Mouse (Mus musculus): ENCODE data around the gene Phgdh. TPM values are rescaled to one million over a fixed set of nuclear protein-coding genes. Genes with fewer than 3 reads are reported as not detected.

Phgdh gene
- total RNA-seq, 1 experiment from 2014 or later: 357 TPM

DNA sequence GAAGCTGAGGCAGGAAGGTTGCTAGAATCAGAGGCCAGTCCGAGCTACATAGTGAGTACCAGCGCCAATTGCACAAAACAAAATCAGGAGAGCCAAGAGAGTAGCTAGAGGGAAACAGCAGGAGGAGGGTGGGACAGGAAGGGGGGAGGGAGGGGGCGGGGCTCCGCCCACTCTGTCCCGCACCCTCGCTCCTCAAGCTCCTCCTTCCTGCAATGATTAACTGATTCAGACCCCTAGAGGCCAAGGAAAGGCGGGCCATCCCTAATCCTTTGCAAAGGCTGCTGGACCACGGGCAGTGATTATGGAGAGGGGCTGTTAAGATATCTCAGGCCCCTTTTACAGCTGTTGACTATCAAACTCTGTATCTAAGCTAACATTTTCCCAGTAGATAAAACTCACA, 8.9 kb upstream of the Phgdh start:
- ATAC-seq (replicated peaks; ENCODE audit: low read depth, poor library complexity, severe bottlenecking): peak; percentile 74

DNA sequence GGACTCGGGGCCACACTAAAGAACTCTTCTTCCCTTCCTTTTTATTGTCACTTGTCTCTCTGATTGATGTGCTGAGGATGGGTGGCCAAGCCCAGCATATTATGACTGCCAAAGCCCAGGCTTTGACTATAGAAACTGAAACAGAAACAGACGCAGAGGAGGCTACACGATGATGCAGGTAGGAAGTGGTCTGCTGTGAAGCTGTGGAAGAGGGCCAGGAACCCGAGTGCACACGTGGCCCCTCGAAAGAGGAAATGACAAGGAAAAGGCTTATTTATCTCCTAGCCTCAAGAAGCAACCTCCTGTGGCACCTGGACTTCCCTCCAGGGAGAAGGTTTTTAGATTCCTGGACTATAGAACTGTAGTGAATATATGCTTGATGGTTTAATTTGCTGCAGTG, 8.3 kb upstream of the Phgdh start:
- peak; percentile 83 for ATAC-seq (replicated peaks; ENCODE audit: low read depth, poor library complexity, severe bottlenecking)

DNA sequence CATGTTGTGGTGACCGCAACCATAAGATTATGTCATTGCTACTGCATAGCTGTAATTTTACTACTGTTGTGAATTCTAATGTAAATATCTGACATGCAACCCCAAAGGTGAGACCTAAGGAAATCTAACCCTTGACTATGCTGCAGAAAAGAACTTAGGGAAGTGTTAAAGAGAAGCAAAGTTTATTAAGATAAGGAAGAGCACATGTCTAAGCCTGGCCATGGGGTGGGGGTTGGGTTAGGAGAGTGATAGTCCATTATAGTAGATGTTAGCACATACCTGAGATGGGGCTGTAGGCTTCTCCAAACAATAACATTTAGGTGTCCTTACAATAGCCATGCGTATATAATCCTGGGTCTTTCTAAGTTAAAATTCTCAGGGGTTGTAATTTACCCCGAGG, 3.4 kb upstream of the Phgdh start:
- no peak for ATAC-seq (replicated peaks; ENCODE audit: low read depth, poor library complexity, severe bottlenecking)

DNA sequence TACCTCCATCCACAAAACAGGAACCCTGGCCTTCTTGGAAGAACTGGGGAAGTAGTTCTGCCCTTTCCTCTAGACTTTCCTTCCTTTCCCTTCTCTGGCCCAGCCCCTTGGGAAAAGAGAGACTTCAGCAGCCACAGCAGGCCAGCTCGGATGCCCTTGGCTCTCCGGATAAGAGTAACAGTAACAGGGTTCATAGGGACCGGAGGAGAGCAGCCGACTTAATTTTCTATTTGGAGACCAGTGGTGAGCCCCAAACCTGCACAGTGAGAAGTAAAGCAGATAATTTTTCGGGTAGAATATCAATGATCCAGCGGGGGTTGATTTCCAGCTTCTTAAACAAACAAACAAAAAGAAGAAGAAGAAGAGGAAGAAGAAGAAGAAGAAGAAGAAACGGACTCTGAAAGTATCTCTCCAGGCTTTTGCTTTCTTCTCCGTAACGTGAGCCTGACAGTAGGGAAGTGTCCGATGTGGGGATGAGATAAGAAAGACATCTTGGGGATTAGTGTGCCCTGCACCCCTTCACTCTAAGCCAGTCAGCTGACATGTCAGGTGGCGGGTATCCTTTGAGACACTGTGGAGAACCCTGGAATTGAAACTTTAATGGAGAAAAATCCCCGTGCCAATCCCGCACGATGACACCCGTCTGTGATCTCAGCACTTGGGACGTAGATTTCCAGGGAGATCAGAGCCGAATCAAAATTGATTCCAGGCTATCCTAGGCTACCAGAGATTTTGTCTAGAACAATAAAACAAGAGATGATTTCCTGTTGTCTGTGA, 1.2 kb upstream of the Phgdh start:
- no peak for ATAC-seq (replicated peaks; ENCODE audit: low read depth, poor library complexity, severe bottlenecking)

DNA sequence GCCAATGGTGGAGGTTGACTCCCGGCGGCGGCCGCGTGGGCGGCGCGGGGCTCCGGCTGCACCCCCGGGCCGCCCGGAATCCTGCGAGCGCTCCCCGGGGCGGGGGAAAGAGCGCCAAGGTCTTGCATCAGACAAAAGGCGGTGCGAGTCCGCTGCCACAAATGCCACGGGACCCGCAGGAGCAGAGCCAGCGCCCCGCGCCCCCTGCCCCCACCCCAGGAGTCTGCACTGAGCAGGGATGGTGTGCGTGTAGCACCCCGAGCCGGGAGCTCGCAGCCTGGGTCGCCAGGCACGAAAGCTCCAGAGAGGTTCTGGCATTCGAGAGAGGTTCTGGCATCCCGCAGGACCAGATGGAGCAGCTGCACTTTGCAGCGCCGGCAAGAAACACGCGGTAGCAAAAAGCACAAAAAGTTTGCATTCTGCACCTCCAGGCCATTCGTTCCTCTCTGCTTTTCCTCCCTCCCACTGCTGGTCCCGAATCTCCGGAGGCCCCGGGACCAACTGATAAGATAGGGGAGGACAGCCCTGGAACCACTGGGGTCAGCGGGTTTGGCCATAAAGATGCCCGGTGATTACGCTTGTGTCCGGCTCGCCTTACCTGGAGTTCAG, 589 bp downstream of the Phgdh start:
- ATAC-seq (replicated peaks; ENCODE audit: low read depth, poor library complexity, severe bottlenecking): 0 out of 2 replicates have a peak, but pooled peaks have one; percentile 1

DNA sequence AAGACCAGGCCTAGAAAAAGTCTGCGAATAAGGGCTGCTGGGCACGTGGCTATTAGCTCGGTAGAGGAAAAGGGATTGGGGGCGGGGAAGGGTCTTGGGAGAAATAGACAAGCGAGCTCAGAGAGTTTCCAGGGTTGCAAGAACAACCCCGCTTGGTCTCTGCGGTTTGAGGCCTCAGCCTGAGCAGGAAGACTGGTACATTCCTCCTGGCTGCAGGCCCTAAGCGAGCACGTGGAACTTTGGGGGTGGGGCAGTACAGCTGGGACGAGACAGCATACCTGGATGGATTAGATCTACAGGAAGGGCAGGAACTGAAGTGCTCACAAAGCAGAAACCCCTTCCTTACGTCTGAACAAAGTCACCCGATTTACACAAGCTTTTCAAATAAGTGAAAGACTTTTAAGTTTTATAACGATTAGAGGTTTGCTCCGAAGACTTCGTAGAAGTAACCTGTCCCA, 1.2 kb downstream of the Phgdh start:
- peak; percentile 47 for ATAC-seq (replicated peaks; ENCODE audit: low read depth, poor library complexity, severe bottlenecking)

DNA sequence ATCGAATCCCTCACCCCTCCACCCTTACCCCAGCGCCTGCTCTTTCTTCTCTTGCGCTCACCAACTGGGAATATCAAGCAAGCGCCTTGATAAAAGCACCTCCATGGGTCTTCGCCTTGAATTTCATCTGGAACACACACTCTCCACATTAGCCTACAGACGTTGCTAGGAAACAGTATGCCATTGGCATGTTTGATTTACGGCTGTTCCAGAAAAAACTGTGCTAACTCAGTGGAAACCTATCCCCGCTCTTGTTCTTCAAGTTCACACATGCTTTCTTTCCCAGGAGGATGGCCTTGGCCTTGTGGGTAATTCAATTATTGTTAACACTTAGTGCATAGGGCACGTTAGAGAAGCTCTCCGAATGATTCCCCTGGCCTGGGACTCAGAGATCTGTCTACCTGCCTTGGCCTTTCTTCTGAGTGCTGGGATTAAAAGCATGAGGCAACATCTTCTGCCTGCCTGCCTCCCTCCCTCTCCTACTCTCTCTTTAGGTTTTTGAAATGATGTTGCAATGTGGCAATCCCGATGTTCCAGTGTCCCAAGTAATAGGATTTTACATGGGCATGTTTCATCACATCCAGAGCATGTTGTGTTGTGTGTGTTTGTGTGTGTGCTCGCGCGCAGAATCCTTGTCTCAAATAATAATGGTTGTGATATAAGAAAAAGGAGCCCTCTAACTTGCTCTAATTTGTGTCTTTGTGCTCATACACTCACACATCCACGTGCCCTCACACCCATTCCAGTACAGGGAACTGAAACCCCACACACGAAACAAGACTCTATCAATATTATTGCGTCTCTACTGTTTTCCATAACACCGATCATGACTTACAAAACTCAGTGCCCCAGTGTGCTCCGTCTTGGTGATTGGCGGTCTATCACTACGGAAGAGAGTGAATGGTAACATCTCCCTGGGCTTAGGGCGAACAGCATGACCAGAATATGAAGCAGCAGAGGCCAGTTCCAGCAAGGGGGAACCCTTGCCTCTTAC, 2.8 kb downstream of the Phgdh start:
- peak; percentile 23; the same call in 1 of the 2 replicates for ATAC-seq (replicated peaks; ENCODE audit: low read depth, poor library complexity, severe bottlenecking)

DNA sequence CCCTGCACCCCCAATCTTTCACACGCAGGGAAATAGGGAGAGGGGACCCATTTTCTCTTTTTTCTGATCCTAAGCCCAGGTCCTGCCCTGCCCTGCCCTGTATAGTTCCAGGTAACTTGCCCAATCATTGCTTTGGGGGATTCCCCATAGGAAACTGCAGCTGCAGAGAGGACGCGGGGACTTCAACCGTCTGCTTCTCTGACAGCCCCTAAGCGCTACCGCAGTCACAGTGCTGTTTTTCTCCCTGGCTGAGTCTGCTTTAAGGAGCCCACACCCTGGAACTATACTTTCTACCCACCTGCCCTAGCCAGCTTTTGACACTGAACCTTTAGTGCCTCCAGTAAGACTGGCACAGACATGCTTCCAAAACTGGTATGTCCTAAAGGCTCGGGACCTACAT, 3.9 kb downstream of the Phgdh start:
- ATAC-seq (replicated peaks; ENCODE audit: low read depth, poor library complexity, severe bottlenecking): peak; percentile 12; the same call in 1 of the 2 replicates

DNA sequence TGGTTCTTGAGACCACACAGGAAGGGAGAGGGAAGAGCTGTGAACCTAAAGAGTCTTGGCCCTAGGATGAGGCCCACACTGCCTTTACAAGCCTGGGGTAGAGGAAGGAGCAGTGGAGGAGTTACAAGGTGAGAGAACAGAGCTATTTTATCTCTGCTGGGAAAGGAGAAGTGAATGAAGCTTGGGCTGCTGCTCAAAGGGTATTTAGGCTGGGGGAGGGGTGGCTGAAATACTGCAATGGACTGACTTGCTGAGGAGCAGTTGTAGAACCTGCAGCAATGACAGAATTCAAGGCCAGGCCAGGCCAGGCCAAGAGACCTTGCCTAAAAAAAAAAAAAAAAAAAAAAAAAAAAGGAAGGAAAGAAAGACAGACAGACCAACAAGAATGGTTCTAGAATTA, 4.5 kb downstream of the Phgdh start:
- peak; percentile 23 for ATAC-seq (replicated peaks; ENCODE audit: low read depth, poor library complexity, severe bottlenecking)

DNA sequence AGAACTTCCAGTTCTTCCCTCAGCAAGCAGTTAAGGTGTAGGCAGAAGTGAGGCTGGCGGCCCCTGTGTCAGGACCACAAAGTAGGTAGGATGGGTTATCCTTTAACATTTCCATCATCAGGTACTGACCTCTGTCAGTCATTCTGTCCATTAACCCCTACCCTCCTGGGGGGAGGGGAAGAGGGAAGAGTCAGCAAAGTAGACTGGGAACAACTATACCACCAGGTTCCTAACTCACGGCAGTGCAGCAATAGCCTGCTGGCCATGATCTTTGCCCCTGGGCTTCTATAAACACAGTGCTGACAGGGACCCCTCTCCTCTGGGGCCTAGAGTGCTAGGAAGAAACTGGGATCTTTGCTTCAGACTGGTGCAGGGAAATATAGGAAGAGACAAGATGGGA, 5.8 kb downstream of the Phgdh start:
- no peak for ATAC-seq (replicated peaks; ENCODE audit: low read depth, poor library complexity, severe bottlenecking)

DNA sequence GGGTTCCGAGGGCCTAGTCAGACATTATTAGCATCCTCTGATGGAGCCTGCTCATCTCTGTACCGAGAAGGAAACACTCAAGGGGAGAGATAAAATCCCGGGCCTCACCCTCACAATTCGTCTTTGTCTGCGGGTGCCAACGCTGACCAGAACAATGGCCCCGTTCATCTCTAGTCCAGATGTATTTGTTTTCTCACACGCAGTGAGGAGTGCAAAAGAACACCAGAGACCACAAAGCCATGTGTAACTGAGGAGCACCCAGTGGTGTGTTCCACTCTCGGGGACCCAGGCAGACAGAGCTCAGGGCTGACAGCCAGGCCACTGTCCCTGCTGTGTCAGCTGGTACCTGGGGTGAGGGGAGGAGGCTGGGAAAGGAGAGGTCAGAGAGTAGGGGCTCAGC, 15.6 kb downstream of the Phgdh start:
- ATAC-seq (replicated peaks; ENCODE audit: low read depth, poor library complexity, severe bottlenecking): no peak

DNA sequence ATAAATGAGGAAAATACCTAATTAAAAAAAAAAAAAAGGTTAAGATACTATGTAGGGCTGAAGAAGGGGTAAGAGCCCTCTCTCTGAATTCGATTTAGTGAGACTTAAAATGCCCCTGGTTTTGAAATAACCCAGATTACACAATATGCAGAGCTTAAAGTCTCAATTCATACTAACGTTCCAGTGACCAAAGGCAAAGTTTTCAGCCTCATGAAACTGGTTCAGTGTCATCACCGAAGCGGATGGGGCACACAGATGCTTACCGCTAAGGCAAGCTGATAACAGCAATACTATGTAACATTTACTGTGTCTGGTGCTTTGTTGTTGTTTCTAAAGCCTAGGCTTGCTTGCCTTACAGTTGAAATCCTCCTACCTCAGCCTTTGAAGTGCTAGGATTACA, 17.6 kb downstream of the Phgdh start:
- ATAC-seq (replicated peaks; ENCODE audit: low read depth, poor library complexity, severe bottlenecking): no peak

DNA sequence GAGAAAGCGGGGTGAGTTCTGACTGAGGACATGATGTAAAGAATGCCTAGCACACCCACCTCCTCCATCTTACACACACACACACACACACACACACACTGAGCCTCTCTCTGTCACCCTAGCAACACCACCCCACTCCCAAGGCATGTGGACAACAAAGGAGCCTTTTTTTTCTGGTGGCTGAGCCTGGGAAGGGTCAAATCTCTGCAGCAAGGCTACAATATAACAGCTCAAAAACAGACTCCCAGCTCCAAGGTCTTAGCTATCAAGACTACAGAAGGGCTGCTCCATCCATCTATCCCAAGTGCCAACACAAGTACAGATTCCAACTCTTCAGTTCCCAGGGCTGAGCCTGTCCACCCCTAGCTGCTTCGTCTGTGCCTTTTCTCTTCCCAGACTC, 20.6 kb downstream of the Phgdh start:
- ATAC-seq (replicated peaks; ENCODE audit: low read depth, poor library complexity, severe bottlenecking): no peak

DNA sequence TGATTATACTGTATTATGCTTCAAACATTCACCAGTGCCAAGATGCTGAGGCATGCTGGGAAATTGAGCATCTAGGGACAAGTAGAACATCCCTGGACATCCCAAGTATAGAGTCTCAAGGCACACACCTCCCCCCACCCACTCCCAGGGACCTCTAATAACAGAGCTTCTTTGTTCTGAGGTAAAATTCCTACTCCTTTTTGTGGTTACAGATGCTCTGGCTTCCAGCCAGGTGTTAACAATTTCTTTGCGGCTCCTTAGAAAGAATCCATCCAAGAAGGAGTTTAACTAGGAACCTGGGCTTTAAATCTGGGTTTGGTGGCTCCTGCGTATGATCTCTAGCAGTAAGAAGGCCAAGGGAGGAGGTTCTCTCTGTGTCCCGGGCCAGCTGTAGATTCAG, 22.6 kb downstream of the Phgdh start:
- ATAC-seq (replicated peaks; ENCODE audit: low read depth, poor library complexity, severe bottlenecking): no peak

DNA sequence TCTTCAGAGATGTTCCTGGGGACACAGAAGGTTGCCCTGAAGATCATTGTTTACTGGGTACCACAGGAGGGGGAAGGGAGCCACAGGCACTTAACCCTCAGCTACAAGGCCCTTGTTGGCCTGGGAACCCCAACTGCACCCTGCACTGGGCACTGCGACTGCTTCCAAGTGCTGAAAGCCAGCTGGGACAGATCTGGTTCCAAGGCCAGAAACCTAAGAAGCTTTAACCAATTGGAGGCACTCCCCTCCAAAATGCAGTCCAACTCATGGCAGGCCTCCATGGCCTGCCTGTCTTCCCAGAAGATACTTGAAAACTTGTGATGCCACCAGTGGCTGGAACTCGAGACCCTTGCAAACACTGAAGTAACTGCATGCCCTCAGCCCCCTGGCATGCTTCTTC, 24.6 kb downstream of the Phgdh start:
- ATAC-seq (replicated peaks; ENCODE audit: low read depth, poor library complexity, severe bottlenecking): no peak

DNA sequence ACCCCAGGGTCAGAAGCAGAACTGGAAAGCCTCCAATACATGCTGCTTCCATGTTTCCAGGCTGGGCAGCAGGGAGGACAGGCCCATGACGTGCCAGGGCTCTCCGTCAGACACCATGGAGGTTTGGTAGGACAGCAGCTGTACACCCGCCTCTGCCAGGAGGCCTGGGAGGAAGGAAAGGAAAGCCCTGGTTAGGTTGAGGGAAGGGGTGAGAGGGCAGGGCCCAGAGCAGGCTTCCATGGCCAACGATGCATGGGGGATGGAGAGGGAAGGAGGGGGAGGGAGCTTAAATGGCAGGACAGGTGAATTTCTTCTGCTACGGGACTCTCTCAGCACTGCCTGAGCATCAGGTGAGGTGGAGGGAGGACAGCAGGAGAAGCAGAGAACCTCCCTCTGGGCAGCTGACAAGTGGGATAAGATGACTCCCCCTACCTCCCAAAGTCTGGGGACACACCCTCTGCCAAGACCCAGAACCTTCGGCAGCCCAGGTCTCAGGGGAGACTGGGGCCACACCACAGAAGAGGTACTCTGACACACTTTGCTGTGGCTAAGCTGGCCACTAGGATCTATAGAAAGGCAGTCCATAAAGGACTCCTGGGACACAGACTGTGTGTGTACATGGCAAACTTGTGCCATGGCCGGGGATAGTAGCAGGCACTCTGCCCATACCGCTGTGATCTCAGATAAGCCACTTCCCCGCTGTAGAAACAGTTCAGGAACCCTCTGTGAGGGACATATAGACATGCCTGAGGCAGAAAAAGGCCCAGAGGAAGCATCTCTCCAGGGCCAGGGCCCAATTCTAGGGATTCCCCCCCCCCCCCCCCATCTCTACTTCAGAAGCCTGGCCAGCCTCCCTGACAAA, 26.3 kb downstream of the Phgdh start:
- ATAC-seq (replicated peaks; ENCODE audit: low read depth, poor library complexity, severe bottlenecking): peak; percentile 37; the same call in 1 of the 2 replicates

DNA sequence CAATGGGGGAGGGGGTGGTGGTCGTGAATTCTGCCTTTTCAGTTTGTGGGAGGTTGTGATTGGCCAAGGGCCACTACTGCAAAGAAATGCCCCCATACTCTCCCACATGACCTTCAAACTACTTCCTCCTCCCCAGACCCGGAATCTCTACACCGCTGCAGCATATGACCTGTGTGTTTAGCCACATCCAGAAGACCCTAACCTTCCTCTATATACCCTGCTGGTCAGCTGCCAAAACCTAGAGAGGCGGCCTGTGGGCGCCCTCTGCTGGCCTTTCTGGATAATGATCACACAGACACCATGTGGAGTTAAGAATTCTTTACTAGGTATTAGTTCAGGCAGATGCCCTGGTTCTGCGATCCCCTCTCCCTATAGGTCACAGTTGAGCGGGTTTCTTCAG, 26.9 kb downstream of the Phgdh start:
- peak; percentile 76 for ATAC-seq (replicated peaks; ENCODE audit: low read depth, poor library complexity, severe bottlenecking)

DNA sequence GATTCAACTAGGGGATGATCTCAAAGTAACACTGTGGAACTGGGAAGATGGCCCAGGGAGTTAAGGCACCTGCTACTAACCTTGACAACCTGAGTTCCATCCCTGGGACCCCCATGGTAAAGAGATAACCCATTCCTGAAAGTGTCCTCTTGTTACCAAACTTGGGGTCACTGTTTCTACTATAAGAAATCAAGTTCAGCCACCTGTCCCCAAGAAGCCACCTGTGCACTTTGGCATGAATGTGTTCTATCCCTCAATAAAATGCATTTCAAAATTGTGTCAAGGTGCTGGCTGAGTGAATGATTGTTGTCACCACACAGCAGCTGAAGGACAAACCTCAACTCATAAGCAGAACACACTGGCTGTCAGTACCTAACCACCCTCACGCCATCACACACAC, 29.3 kb downstream of the Phgdh start:
- ATAC-seq (replicated peaks; ENCODE audit: low read depth, poor library complexity, severe bottlenecking): no peak

DNA sequence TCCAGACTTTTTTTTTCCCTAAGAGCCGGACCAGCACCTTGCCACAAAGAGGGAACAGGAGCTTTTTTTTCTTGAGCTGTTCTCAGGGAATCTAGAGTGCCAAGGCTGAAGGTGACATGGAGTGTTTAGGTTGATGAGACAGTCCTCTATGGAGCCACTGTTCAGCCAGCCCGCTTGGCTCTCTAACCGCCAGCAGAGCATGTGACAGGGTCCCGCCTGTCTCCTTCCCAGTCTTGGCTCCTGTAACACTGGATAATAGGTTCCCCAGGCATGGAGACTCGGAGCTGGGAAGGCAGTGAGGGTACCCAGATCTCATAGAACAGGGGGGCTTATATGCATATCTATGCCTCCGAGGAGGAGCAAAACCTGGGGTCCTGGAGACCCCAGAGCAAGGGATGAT, 31.2 kb downstream of the Phgdh start:
- ATAC-seq (replicated peaks; ENCODE audit: low read depth, poor library complexity, severe bottlenecking): no peak

DNA sequence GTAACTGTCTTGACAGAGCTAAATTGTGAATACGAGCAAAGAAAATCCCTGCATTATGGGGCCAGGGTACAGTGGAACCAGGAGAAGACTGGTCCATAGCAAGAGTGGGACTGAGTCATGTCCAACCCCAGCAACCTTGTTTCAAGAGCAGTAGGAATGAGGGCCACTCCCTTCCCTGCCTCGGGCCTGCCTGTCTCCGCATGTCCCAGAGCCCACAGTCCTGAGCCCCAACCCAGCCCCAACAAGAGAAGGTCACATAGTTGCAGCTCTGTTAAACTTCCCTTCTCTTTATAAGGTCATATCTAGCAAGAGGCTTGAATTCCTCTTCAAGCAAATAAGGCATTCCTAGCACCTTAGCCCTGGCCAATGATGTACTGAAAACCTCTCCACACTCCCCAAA, 38.0 kb downstream of the Phgdh start:
- ATAC-seq (replicated peaks; ENCODE audit: low read depth, poor library complexity, severe bottlenecking): no peak

Data from common myeloid progenitor, adult 5-6 weeks (primary cell).